Mouse (Mus musculus) right cerebral cortex, adult 2 months (tissue): ENCODE results near the gene Man2a2.

Source experiments
- DNase-seq, 2 experiments: peaks; one replicate each; pipeline ENCODE4 v3.0.0; 2021 to 2022; ENCODE audit warnings: low spot score in 2 of 2

The Man2a2 gene

GRCm38 (mm10) chr7:80370649-80371040 lies 530 bp downstream of the Man2a2 start:
- DNase-seq: peak; percentile 78 to 86

- no peak for DNase-seq
These were observed 1.2 kb downstream of the Man2a2 start for GRCm38 (mm10) chr7:80369967-80370431.

- no peak for DNase-seq
These were observed 1.7 kb downstream of the Man2a2 start for GRCm38 (mm10) chr7:80369461-80369860.

GRCm38 (mm10) chr7:80368635-80369421 lies 2.3 kb downstream of the Man2a2 start:
- DNase-seq: no peak

GRCm38 (mm10) chr7:80368009-80368408 lies 3.2 kb downstream of the Man2a2 start:
- no peak for DNase-seq

DNA sequence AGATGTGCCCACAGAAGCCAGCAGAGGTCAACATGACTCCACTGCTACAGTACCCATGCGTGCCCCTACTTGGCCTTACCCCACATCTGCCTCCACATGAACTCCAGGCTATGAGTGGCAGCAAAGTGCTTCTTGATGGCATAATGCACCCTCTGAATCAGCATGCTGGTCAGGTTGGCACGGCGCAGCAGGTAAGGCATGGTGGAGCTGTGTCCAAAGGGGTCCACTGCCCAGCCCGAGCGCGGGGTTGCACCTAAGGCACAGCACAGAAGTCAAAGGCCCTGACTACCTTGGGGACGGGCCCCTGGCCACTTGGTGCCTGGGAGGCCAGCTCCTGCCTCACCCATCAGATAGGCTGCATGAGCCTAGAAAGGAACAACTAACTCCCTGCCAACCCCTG lies 3.9 kb downstream of the Man2a2 start:
- DNase-seq: no peak

DNA sequence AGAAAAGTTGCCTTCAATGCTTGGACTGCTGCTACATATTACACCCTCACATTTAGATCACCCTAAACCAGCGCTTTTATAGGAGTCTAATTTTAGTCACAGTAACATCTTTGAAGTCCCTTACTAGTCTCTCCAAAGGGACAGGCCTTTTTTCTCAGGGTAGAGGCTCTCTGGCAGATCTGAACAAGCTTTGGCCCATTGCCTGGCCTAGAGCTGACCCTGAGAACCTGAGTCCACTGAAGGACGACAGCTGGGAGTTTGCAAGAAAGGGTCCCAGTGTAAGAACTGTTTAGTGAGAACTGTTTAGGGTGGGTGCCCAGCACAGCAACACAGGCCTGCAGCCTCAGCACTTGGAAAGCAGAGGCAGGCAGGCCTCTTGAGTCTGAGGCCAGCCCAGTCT lies 5.4 kb downstream of the Man2a2 start:
- DNase-seq: no peak

- no peak for DNase-seq
These were observed 10.7 kb downstream of the Man2a2 start for GRCm38 (mm10) chr7:80360435-80360834.

DNA sequence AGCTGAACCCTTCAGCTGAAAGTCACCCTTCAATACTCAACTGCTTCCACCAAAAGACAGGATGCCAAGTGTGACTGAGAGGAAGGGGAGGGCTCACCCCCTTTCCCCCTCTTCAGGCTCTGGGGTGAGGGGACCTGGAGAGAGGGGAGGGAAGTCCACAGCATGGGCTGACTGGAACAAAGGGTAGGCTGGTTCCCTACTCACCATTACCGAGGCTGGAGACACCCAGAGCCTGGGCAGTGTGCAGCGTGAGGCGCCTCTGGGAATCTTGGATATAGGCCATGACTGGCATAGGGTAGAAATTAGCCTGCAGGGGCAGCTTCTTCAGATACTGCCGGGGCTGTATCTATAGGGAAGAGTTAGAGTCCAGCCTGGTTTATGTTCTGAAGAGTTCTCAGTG lies 13.1 kb downstream of the Man2a2 start:
- no peak for DNase-seq

GRCm38 (mm10) chr7:80357156-80357555 lies 14.0 kb downstream of the Man2a2 start:
- DNase-seq: no peak

DNA sequence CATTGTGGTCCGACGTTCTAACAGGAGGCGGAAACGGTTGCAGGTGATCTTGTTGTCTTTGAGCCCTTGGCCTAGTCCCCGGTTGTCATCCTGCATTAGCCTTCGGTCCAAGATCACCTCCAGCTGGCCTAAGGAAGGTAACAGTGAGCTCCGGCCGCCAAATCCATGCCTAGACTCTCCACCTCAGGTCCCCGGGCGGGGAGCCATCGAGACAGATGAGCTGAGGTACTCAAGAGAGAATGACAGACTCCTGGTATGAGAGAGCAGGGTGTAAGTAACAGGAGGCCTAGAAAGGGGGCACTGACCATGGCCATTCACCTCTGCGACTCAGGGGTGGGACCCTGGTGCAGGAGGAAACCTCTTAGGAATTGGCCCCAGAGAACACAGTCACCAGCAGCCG lies 14.8 kb downstream of the Man2a2 start:
- no peak for DNase-seq

GRCm38 (mm10) chr7:80352920-80353319 lies 18.3 kb downstream of the Man2a2 start:
- no peak for DNase-seq

DNA sequence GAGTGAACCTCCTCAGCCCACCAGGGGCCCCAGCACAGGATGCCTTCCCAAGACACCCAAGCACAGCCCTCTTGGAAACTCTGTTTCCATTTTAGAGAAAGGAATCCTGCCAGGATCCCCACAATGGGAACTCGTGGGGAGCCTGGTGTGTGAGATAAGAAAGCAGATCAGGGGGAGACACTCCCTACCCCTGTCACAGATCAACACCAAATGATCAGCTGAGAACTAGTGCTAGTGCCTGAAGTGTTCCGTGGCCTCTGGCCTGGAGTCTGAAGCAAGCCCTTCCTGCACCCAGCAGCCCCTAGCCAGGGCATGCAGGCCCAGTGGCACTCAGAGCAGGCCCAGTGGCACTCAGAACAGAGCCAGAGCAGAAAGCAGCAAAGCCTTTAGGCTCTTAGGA lies 20.4 kb downstream of the Man2a2 start:
- no peak for DNase-seq

DNA sequence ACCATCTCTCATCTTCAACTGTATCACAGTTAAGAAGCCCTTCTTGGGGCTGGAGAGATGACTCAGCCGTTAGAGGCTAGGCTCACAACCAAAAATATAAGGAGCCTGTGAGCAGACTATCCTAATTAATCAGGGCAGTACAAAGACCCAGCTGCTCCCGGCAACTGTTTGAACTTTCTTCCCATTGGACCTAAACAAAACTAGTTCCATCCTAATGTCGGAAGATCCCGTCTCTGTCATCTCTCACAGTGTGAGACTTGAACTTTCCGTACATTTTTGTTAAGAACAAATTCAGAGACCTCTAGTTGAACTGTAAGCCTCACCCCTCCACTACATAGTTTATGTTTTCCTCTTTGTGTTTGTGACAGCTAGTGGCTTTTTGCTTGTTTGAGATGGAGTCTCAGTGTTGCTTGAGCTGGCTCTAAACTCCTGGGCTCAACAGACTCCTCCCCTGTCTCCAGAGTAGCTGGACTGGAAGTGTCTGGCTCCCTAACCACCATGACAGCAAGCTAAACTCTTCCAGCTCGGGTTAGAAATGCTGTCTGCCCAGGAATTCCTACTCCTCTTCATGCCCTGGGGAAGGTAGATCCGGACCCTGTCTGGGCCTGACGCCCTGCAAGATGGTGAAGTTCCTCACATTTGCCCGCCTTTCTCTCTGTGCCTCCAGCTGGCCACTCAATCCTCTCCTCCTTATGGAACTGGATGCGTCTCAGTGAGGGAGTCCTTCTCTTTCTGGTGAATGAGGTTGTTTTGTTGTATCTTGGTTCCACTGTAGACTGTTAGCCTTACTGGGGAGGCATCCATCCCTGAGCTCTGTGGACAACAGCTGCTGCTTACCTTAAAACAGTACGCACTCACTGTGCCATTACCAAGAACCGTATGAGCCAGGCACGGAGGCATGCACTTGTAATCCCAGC lies 23.2 kb downstream of the Man2a2 start:
- DNase-seq: no peak

DNA sequence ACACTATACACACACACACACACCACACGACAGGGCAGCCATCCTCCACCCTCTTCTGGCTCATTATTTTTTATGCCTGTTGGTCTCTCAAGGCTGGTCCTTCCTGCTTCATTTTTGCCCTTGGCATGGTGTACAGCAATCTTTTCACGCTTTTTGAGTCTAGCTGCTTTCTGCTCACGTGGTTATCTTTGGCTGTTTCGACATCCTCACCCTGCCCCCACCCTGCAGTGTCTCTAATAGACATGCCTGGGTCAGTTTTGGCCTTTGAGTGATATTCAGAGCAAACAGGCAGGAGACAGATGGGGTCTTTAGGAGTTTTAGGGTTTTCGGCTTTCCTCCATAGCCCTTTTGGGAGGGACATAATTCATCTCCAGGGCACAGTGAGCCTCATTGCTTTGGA lies 24.3 kb downstream of the Man2a2 start:
- DNase-seq: no peak

GRCm38 (mm10) chr7:80346173-80346572 lies 25.0 kb downstream of the Man2a2 start:
- no peak for DNase-seq

- no peak for DNase-seq
These were observed 27.7 kb downstream of the Man2a2 start for GRCm38 (mm10) chr7:80343270-80344018.

GRCm38 (mm10) chr7:80342858-80343257 lies 28.3 kb downstream of the Man2a2 start, which contains the start of gene Hddc3:
TSS of gene Hddc3 (plus strand) at chr7:80343104.
- DNase-seq: peak; percentile 98 to 99

DNA sequence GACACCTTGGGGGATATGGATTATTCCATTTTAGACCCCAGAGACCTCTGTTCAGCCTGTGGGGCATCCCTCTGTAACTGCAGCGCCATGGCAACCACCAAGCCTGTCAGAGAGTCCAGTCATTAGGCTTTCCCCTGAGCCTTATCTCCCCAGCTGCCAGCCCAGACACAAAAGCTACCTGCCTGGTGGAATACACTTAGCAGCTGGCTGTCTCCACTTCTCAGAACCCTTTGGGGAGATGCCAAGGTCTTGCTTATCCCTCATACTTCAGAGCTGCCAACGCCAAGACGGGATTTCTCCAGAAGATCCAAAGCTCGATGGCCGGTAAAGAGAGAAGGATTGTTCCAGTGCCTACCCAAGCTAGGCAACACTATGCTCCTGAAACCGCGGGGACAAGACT lies 29.4 kb downstream of the Man2a2 start:
- DNase-seq: no peak

DNA sequence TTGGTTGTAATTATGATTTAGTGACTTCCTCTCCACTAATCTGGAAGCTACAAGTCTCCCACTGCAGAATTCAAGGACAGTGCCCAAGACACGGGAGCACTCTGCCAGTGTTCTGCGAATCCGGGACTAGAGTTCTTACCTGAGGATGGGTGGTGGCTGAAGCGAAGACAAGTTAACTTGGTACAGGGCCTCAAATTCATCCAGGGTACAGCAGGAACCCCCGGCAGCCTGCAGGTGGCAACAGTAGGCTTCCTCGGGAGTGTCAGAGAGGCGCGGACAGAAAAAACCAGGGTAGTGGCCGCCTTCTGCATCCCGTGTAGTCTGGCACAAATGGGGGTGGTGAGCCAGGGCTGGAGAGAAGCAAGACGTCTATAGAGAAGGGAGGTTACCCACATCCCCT lies 30.4 kb downstream of the Man2a2 start, which contains the start of gene Unc45a:
Gene Unc45a (minus strand): TSS at position 213 of the 400 bp plus-strand sequence.
- peak; percentile 64 to 69 for DNase-seq

DNA sequence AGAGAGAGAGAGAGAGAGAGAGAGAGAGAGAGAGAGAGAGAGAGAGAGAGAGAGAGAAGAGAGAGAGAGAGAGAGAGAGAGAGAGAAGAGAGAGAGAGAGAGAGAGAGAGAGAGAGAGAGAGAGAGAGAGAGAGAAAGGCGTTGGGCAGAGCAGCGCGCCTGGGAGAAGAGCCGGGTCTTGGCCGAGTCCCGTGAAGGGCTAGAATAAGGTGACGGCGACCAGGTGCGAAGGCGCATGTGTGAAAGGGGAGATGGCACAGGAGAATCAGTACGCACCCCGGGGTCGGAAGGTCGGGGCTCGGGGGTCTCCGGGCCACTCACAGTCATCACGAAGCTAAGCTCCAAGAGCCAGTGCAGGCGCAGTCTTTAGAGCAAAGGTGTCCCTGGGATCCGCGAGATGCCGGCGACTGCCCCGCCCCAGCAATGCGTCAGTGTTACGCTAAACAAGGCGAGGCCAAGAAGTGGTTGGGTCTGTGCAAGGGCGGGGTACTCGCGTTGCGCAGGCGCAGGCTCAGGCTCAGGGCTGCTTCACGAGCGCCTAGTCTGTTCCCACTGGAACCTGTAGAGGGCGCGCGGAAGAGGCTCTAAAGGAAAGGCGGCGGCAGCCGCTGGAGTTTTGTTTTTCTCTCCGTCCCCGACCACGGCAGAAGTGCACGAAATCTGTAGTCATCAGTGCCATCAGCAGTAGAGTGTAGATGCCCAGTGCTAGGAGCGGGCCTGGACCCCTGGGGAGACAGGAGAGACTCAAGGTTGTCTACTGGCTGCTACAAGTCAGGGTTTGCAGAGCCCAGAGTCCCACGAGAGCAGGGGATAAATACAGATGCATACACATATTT lies 31.2 kb downstream of the Man2a2 start:
- DNase-seq: peak; percentile 98 to 99
